Mouse (Mus musculus): ENCODE measurements around the gene Rgs19. TPM values are rescaled to one million over a fixed set of nuclear protein-coding genes. Genes with fewer than 3 reads are reported as not detected.

The Rgs19 gene
- 43.6 and 44.4 TPM in 2 replicates for polyA plus RNA-seq (2015; fragmentation: Nextera tagmentation; extraction: Ambion mirVana)

- H3K9me3 ChIP-seq = no peaks in the 10 kb centered on the region
- H3K9ac ChIP-seq = peak within 1 kb of the TSS; percentile 88
- peaks cover 18% of the 10 kb centered on the region for H3K36me3 ChIP-seq
- ATAC-seq (ENCODE audit: low FRiP score) = peak; percentile 83
- peak within 1 kb of the TSS; percentile 66 for H3K4me3 ChIP-seq
- peak within 1 kb of the TSS; percentile 80 for H3K27ac ChIP-seq
- H3K4me2 ChIP-seq = peak within 1 kb of the TSS; percentile 93
- peaks cover 22% of the 10 kb centered on the region for H3K4me1 ChIP-seq (replicated peaks)
- WGBS = 1% methylated on average over 74 of the region's 75 CpGs
- peaks cover 6% of the 10 kb centered on the region; the same call in 1 of the 2 replicates for H3K27me3 ChIP-seq
These were observed at the start of gene Rgs19 for GRCm38 (mm10) chr2:181693339-181694280. Gene Rgs19, minus strand, starts transcription at chr2:181693977.

GRCm38 (mm10) chr2:181730051-181730450, 36.3 kb upstream of the Rgs19 start:
- 66% methylated on average over 3 of the region's 3 CpGs for WGBS
- Histone ChIP-seq H3K27ac (no peak overlapping the region), H3K4me2 (no peak overlapping the region), H3K9ac (no peak overlapping the region), H3K27me3 (no peaks in the 10 kb centered on the region), H3K9me3 (no peaks in the 10 kb centered on the region), H3K36me3 (peaks cover 32% of the 10 kb centered on the region), H3K4me1 (replicated peaks) (peaks cover 13% of the 10 kb centered on the region), H3K4me3 (no peak overlapping the region)
- no peak for ATAC-seq (ENCODE audit: low FRiP score)

- H3K4me1 ChIP-seq (replicated peaks) = peaks cover 13% of the 10 kb centered on the region
- H3K9me3 ChIP-seq = no peaks in the 10 kb centered on the region
- H3K9ac ChIP-seq = no peak overlapping the region
- H3K4me3 ChIP-seq = no peak overlapping the region
- peaks cover 51% of the 10 kb centered on the region for H3K36me3 ChIP-seq
- ATAC-seq (ENCODE audit: low FRiP score) = peak; percentile 52; the same call in 1 of the 2 replicates
- no peak overlapping the region for H3K27ac ChIP-seq
- no peak overlapping the region for H3K4me2 ChIP-seq
- WGBS = 44% methylated on average over 9 of the region's 9 CpGs
- no peaks in the 10 kb centered on the region for H3K27me3 ChIP-seq
These were observed 34.0 kb upstream of the Rgs19 start for GRCm38 (mm10) chr2:181727659-181728262.

DNA sequence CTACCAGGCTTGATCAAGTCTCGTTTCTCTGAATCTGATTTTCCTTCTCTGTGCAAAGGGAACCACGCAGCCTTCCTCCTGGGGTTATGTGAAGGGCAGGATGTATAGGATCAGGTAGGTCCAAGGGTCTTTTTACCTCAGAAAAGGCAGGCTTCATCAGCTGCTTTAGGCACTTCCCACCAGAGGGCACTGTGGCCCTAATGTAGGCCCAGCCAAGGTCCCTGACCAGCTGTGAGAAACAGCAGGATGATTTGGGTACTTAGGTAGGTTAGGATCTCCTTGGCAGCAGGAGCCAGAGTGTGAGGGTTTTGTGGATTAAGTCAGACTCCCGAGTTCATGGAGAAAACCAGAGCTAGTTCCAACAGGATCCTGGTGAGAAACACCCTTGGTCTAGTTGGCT, 28.4 kb upstream of the Rgs19 start:
- 17% methylated on average over 3 of the region's 3 CpGs for WGBS
- no peak overlapping the region for H3K4me3 ChIP-seq
- H3K27ac ChIP-seq = no peak overlapping the region
- peaks cover 30% of the 10 kb centered on the region; the same call in 1 of the 2 replicates for H3K4me1 ChIP-seq (replicated peaks)
- no peaks in the 10 kb centered on the region for H3K9me3 ChIP-seq
- peaks cover 58% of the 10 kb centered on the region for H3K36me3 ChIP-seq
- H3K27me3 ChIP-seq = no peaks in the 10 kb centered on the region
- no peak overlapping the region for H3K9ac ChIP-seq
- no peak overlapping the region for H3K4me2 ChIP-seq
- ATAC-seq (ENCODE audit: low FRiP score) = no peak

GRCm38 (mm10) chr2:181721200-181721599, 27.4 kb upstream of the Rgs19 start:
- Histone ChIP-seq H3K27me3 (no peaks in the 10 kb centered on the region), H3K27ac (no peak overlapping the region), H3K4me2 (no peak overlapping the region), H3K4me3 (no peak overlapping the region), H3K9ac (no peak overlapping the region), H3K36me3 (peaks cover 56% of the 10 kb centered on the region), H3K9me3 (no peaks in the 10 kb centered on the region), H3K4me1 (replicated peaks) (peaks cover 40% of the 10 kb centered on the region)
- no peak for ATAC-seq (ENCODE audit: low FRiP score)

- H3K27me3 ChIP-seq = no peaks in the 10 kb centered on the region
- H3K4me1 ChIP-seq (replicated peaks) = peaks cover 48% of the 10 kb centered on the region
- H3K9ac ChIP-seq = no peak overlapping the region
- no peak overlapping the region for H3K4me2 ChIP-seq
- ATAC-seq (ENCODE audit: low FRiP score) = no peak
- H3K27ac ChIP-seq = no peak overlapping the region
- 23% methylated on average over 3 of the region's 3 CpGs for WGBS
- peaks cover 50% of the 10 kb centered on the region for H3K36me3 ChIP-seq
- no peaks in the 10 kb centered on the region for H3K9me3 ChIP-seq
- H3K4me3 ChIP-seq = no peak overlapping the region
These were observed 26.3 kb upstream of the Rgs19 start for GRCm38 (mm10) chr2:181720061-181720460.

DNA sequence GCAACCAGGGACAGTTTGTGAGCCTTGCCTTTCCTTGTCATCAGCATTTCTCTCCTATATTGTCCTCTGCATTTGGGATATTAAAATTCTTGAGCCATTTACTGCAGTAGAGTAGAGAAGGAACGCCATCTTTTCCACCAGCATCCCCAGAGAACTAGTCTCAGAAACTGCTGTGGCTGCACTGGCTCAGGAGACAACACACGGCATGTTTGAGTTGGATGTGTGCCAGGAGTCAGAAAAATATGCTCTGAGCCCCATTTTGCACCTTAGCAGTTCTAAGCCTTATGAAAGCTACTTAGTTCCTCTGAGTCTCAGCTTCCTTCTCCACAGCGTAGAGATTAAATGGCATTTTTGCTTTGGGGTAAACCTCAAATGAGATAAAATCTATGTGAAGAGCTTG, 23.2 kb upstream of the Rgs19 start:
- 46% methylated on average over 3 of the region's 3 CpGs for WGBS

DNA sequence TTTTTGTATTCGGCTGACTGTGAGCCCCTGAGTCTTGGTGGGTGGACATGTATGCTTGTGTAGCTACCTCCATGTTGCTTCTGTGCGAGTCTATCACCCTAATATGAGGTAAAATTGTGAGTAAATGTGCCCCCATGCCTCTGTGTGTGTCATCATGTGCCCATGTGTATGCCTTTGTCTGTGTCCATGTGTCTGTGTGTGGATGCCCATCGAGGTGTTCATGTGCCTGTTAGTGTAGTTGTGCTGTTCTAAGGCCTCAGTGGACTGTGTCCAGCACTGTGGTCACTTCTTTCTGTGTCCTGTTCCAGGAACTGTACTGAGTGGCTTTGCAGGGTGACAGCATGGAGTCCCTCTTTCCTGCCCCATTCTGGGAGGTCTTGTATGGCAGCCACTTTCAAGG, 21.6 kb upstream of the Rgs19 start:
- peak; percentile 54 for ATAC-seq (ENCODE audit: low FRiP score)
- no peaks in the 10 kb centered on the region for H3K27me3 ChIP-seq

More for the DNA sequence above, 23.2 kb upstream of the Rgs19 start:
- H3K27ac ChIP-seq = no peak overlapping the region; the same call in 1 of the 2 replicates
- H3K4me1 ChIP-seq (replicated peaks) = peaks cover 63% of the 10 kb centered on the region
- H3K4me2 ChIP-seq = peak overlapping the region; percentile 88
- no peaks in the 10 kb centered on the region for H3K27me3 ChIP-seq
- H3K4me3 ChIP-seq = peak overlapping the region; percentile 55
- no peak for ATAC-seq (ENCODE audit: low FRiP score)
- H3K9ac ChIP-seq = 0 out of 2 replicates have a peak overlapping the region, but pooled peaks have one; percentile 55
- no peaks in the 10 kb centered on the region for H3K9me3 ChIP-seq
- peaks cover 31% of the 10 kb centered on the region for H3K36me3 ChIP-seq

GRCm38 (mm10) chr2:181714903-181715326, 21.1 kb upstream of the Rgs19 start, which contains the start of gene Oprl1:
Gene Oprl1, plus strand, starts transcription at chr2:181715016.
- Histone ChIP-seq H3K4me2 (peak within 1 kb of the TSS; percentile 88), H3K4me1 (replicated peaks) (peaks cover 54% of the 10 kb centered on the region), H3K9me3 (no peaks in the 10 kb centered on the region), H3K9ac (peak within 1 kb of the TSS; percentile 83), H3K27me3 (no peaks in the 10 kb centered on the region), H3K27ac (peak within 1 kb of the TSS; percentile 96), H3K36me3 (peaks cover 19% of the 10 kb centered on the region), H3K4me3 (peak within 1 kb of the TSS; percentile 55)
- peak; percentile 80 for ATAC-seq (ENCODE audit: low FRiP score)
- WGBS = 2% methylated on average over 7 of the region's 7 CpGs

More for the DNA sequence above, 21.6 kb upstream of the Rgs19 start:
- WGBS = 56% methylated on average over 3 of the region's 3 CpGs
- no peaks in the 10 kb centered on the region for H3K9me3 ChIP-seq
- H3K4me3 ChIP-seq = peak overlapping the region; percentile 55
- peak overlapping the region; percentile 88 for H3K4me2 ChIP-seq
- H3K4me1 ChIP-seq (replicated peaks) = peaks cover 59% of the 10 kb centered on the region
- H3K36me3 ChIP-seq = peaks cover 24% of the 10 kb centered on the region
- peak overlapping the region; percentile 96 for H3K27ac ChIP-seq
- H3K9ac ChIP-seq = peak overlapping the region; percentile 83

DNA sequence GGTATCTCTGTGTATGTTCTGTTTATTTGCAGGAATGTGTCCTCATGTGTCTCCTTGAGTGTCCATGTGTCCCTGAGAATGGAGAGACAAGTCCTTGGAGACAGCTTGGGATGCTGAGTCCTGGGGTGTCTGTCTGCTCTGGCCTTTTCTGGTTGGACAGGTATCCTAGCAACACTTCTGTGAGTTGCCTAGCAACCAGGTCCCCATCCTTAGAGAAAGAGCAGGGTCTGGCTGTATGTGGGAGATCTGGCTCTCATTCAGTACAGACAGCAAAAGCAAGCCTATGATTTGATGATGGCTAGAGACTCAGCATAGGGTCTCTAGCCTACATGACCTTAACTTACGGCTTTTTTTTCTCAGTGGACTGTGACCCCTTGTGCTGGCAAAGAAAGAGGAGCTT, 20.0 kb upstream of the Rgs19 start:
- 53% methylated on average over 1 of the region's 1 CpGs for WGBS
- Histone ChIP-seq H3K36me3 (peaks cover 7% of the 10 kb centered on the region), H3K9ac (peak overlapping the region; percentile 83), H3K4me3 (0 out of 2 replicates have a peak overlapping the region, but pooled peaks have one; percentile 5), H3K4me1 (replicated peaks) (peaks cover 49% of the 10 kb centered on the region), H3K4me2 (peak overlapping the region; percentile 88), H3K27me3 (no peaks in the 10 kb centered on the region), H3K9me3 (no peaks in the 10 kb centered on the region), H3K27ac (peak overlapping the region; percentile 96)
- ATAC-seq (ENCODE audit: low FRiP score) = peak; percentile 71

DNA sequence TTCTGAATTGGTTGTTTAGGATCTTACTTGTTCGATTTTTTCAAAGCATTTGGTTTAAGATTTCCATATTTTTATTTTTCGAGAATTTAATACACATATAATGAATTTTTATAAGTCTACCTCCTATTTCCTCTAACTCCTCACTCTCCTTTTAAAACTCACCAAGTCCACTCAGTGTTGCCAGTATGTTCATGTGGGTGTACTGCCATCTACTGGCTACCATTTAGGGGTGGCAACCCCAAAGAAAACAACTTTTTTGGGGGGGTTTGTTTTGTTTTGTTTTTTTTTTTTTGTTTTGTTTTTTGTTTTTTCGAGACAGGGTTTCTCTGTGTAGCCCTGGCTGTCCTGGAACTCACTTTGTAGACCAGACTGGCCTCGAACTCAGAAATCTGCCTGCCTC, 12.9 kb upstream of the Rgs19 start:
- no peaks in the 10 kb centered on the region for H3K4me1 ChIP-seq (replicated peaks)
- WGBS = 45% methylated on average over 4 of the region's 4 CpGs
- no peak overlapping the region for H3K9ac ChIP-seq
- ATAC-seq (ENCODE audit: low FRiP score) = no peak
- no peaks in the 10 kb centered on the region for H3K9me3 ChIP-seq
- no peak overlapping the region for H3K4me2 ChIP-seq
- H3K27ac ChIP-seq = no peak overlapping the region
- no peaks in the 10 kb centered on the region for H3K27me3 ChIP-seq
- no peaks in the 10 kb centered on the region for H3K36me3 ChIP-seq
- no peak overlapping the region for H3K4me3 ChIP-seq

GRCm38 (mm10) chr2:181698241-181698640, 4.5 kb upstream of the Rgs19 start, which contains the start of gene Lkaaear1:
Gene Lkaaear1, minus strand, starts transcription at chr2:181698442.
- ATAC-seq (ENCODE audit: low FRiP score) = no peak

More at GRCm38 (mm10) chr2:181698241-181698640, 4.5 kb upstream of the Rgs19 start, which contains the start of gene Lkaaear1:
- no peaks in the 10 kb centered on the region for H3K36me3 ChIP-seq
- WGBS = 47% methylated on average over 5 of the region's 5 CpGs
- no peak within 1 kb of the TSS for H3K4me2 ChIP-seq
- H3K9ac ChIP-seq = no peak within 1 kb of the TSS
- no peak within 1 kb of the TSS for H3K4me3 ChIP-seq
- peaks cover 7% of the 10 kb centered on the region for H3K4me1 ChIP-seq (replicated peaks)
- H3K27ac ChIP-seq = no peak within 1 kb of the TSS
- peaks cover 6% of the 10 kb centered on the region; the same call in 1 of the 2 replicates for H3K27me3 ChIP-seq
- H3K9me3 ChIP-seq = no peaks in the 10 kb centered on the region
